Mouse (Mus musculus): Measurements from ENCODE around the gene Pkd2l1. TPM values are rescaled to one million over a fixed set of nuclear protein-coding genes. Genes with fewer than 3 reads are reported as not detected.

Pkd2l1 gene
- polyA plus RNA-seq, 1 experiment = not detected

DNA sequence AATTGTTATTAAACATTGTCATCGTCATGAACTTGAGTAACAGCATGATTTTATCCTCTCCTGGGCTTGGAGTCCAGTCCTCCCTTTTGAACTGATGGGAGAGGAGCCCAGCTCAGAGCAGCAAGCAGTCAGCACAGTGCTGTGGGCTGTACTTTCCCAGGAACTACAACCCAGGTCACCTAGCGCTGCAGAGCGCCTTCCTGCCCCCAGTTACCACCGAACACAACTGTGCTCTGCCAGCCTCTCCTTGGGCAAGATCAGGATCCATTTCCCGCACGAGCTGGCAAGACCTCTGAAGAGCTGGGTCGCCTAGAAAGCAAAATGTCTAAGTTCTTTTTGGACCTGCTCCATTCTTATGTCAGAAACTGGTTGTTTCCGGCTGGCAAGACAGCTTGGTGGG lies 17.4 kb downstream of the Pkd2l1 start:
- no peak overlapping the region for H3K27ac ChIP-seq (ENCODE audit: insufficient read depth, low read length)
- no peaks in the 10 kb centered on the region for H3K4me1 ChIP-seq (ENCODE audit: control insufficient read depth, insufficient read depth, low read length)
- no peak overlapping the region for H3K4me3 ChIP-seq (ENCODE audit: insufficient read depth, low read length)
- no peak for TF ChIP-seq CTCF (IDR thresholded peaks at IDR 0.05; ENCODE audit: borderline replicate concordance, insufficient read depth, low read length)
- TF ChIP-seq POLR2A (IDR thresholded peaks at IDR 0.05; ENCODE audit: low read depth, low read length) = no peak

DNA sequence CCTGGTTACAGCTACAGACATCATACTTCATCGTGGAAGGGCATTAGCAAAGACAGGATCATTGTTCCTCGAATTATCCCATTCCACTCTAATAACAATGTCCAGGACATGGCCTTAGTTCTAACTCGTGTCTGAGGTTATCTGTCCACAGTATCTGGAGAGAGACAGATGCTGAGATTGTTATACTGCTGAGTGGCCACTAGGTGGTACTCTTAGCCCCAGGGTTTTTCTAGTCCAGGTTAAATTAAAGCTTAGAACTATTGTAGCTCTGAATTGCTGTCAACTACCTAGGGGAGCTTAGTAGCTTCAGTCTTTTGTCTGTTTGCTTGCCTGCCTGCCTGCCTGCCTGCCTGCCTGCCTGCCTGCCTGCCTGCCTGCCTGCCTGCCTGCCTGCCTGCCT lies 30.7 kb downstream of the Pkd2l1 start:
- no peak overlapping the region for H3K27ac ChIP-seq (ENCODE audit: insufficient read depth, low read length)
- H3K4me3 ChIP-seq (ENCODE audit: insufficient read depth, low read length) = no peak overlapping the region
- H3K4me1 ChIP-seq (ENCODE audit: control insufficient read depth, insufficient read depth, low read length) = no peaks in the 10 kb centered on the region
- TF ChIP-seq CTCF (IDR thresholded peaks at IDR 0.05; ENCODE audit: borderline replicate concordance, insufficient read depth, low read length) (no peak), POLR2A (IDR thresholded peaks at IDR 0.05; ENCODE audit: low read depth, low read length) (no peak)

DNA sequence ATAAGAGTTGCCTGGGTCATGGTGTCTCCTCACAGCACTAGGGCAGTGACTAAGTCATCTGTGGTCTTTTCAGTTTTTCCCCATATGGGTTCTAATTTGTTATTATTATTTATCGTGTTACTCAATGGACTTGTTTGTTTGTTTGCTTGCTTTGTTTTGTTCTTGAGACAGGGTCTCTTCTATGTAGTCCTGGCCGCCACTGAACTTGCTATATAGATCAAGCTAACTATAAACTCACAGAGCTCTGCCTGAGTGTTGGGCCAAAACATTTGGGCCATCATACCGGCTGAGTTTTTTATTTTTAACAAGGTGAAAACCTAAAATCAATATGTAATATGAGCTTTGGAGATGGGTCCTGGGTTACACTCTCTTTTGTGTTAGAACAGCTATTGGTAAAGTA lies 32.9 kb downstream of the Pkd2l1 start:
- H3K4me3 ChIP-seq (ENCODE audit: insufficient read depth, low read length) = no peak overlapping the region
- H3K4me1 ChIP-seq (ENCODE audit: control insufficient read depth, insufficient read depth, low read length) = no peaks in the 10 kb centered on the region
- H3K27ac ChIP-seq (ENCODE audit: insufficient read depth, low read length) = no peak overlapping the region
- TF ChIP-seq CTCF (IDR thresholded peaks at IDR 0.05; ENCODE audit: borderline replicate concordance, insufficient read depth, low read length) = no peak
- no peak for TF ChIP-seq POLR2A (IDR thresholded peaks at IDR 0.05; ENCODE audit: low read depth, low read length)

DNA sequence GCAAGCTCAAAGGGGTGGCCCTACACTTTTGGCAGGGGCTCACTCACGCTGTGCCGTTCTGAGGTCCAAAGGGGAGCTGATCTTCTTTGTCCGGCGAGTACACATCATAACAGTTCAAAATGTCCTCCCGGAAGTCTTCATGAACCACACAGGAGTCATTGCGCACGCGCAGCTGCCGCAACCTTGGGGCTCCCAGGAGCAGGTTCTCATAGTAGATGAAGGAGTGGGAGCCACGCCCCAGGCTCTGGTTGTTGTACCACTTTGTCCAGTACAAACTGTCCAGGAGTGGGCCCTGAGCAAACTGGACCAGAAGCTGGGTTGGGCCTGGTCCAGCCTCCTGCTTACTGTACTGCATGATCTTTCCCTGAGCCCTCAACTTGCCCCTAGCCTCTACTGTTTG lies 35.2 kb downstream of the Pkd2l1 start:
- TF ChIP-seq POLR2A (IDR thresholded peaks at IDR 0.05; ENCODE audit: low read depth, low read length) = no peak
- no peak for TF ChIP-seq CTCF (IDR thresholded peaks at IDR 0.05; ENCODE audit: borderline replicate concordance, insufficient read depth, low read length)
- H3K4me1 ChIP-seq (ENCODE audit: control insufficient read depth, insufficient read depth, low read length) = no peaks in the 10 kb centered on the region
- no peak overlapping the region for H3K4me3 ChIP-seq (ENCODE audit: insufficient read depth, low read length)
- no peak overlapping the region for H3K27ac ChIP-seq (ENCODE audit: insufficient read depth, low read length)

DNA sequence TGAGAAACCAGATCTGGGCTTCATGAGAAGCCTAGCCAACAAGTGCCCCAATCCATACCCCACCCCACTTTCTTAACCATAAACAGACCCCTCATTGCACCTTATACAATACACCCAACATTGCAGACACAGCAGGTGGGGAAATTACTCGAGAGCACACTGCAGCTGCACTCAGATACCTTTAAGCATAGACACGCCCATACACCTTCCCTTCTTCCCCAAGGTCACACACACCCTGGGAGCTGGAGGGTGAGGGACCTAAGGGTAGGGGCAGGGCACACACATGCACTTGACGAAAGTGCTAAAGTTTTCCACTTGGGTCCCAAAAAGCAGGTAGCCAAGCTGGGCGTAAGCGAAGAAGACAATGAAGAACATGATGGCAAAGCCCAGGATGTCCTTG lies 38.5 kb downstream of the Pkd2l1 start:
- TF ChIP-seq POLR2A (IDR thresholded peaks at IDR 0.05; ENCODE audit: low read depth, low read length) (no peak), CTCF (IDR thresholded peaks at IDR 0.05; ENCODE audit: borderline replicate concordance, insufficient read depth, low read length) (no peak)
- Histone ChIP-seq H3K4me3 (ENCODE audit: insufficient read depth, low read length) (no peak overlapping the region), H3K4me1 (ENCODE audit: control insufficient read depth, insufficient read depth, low read length) (no peaks in the 10 kb centered on the region), H3K27ac (ENCODE audit: insufficient read depth, low read length) (no peak overlapping the region)

DNA sequence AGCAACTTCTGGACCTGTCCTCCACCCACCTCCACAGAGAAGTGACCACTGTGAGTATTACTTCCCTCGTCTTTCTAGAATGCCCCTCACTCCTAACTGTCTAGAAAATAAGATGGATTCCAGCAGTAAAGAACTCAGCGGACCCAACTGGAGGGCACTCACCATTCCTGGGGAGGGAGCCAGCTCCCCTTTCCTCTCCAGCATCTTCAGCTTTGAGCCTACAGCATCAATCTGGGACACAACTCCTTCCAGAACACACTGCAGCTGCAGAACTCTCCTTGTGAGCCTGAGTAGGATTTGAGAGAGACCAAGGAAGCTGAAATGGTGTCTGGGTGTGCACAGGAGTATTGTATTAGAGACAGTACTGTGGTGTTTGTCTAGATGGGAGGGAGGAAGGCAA lies 43.3 kb downstream of the Pkd2l1 start:
- H3K27ac ChIP-seq (ENCODE audit: insufficient read depth, low read length) = no peak overlapping the region
- TF ChIP-seq CTCF (IDR thresholded peaks at IDR 0.05; ENCODE audit: borderline replicate concordance, insufficient read depth, low read length) = no peak
- H3K4me3 ChIP-seq (ENCODE audit: insufficient read depth, low read length) = no peak overlapping the region
- peaks cover 3% of the 10 kb centered on the region; the same call in 1 of the 2 replicates for H3K4me1 ChIP-seq (ENCODE audit: control insufficient read depth, insufficient read depth, low read length)

DNA sequence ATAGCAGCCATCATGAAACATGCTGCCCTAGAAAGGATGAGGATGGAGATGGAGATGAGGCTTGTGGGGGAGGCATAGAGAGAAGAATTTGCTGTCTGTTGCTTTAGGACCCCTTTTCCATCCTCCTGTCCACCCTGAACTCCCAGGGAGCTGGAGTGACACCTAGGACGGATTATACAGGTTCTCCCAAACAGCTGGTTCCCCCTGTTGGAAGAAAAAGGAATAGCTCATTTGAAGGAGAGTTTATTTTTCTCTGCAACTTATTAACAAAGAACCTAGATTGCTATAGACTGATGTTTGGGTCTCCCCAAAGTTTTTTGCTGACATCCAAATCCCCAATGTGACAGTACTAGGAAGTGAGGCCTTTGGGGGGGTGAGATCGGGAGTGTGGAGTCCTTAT lies 43.9 kb downstream of the Pkd2l1 start:
- no peak overlapping the region for H3K27ac ChIP-seq (ENCODE audit: insufficient read depth, low read length)
- H3K4me3 ChIP-seq (ENCODE audit: insufficient read depth, low read length) = no peak overlapping the region
- H3K4me1 ChIP-seq (ENCODE audit: control insufficient read depth, insufficient read depth, low read length) = peaks cover 3% of the 10 kb centered on the region; the same call in 1 of the 2 replicates
- TF ChIP-seq CTCF (IDR thresholded peaks at IDR 0.05; ENCODE audit: borderline replicate concordance, insufficient read depth, low read length) = no peak

DNA sequence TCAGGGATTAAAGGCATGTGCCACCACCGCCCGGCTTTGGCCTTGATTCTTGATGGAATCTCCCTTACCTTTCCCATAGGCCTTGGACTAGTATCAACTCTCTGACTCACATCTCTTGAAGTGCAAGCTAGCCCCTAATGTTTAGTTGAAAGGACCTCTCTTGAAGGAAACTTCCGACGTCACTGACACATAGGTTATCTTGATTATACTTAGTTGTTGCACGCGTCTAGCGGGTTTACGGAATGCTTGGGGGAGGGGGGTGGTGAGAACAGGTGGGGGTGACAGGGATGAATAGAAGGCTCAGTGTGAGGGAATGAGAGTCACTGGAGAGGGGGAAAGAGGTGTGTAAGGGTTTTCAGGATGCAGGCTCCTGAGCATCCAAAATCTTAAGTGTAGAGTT lies 45.3 kb downstream of the Pkd2l1 start:
- no peak overlapping the region for H3K4me3 ChIP-seq (ENCODE audit: insufficient read depth, low read length)
- H3K27ac ChIP-seq (ENCODE audit: insufficient read depth, low read length) = no peak overlapping the region
- H3K4me1 ChIP-seq (ENCODE audit: control insufficient read depth, insufficient read depth, low read length) = peaks cover 3% of the 10 kb centered on the region; the same call in 1 of the 2 replicates
- TF ChIP-seq CTCF (IDR thresholded peaks at IDR 0.05; ENCODE audit: borderline replicate concordance, insufficient read depth, low read length) (no peak), POLR2A (IDR thresholded peaks at IDR 0.05; ENCODE audit: low read depth, low read length) (no peak)

DNA sequence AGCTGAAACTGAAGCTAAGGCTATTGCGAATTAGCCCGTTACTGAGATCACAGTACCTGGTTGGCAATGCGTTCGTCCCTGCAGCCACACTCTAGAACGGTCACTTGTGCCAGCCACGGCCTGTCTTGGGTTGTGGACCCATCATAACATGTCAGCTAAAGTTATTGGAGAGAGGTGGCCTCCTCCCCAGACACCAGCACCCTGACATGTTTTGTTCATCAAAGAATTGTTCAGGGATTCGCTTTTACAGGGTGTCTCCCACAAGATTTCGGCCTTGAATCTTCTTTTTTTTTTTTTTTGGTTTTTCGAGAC lies 45.7 kb downstream of the Pkd2l1 start:
- Histone ChIP-seq H3K27ac (ENCODE audit: insufficient read depth, low read length) (no peak overlapping the region), H3K4me1 (ENCODE audit: control insufficient read depth, insufficient read depth, low read length) (peaks cover 3% of the 10 kb centered on the region; the same call in 1 of the 2 replicates), H3K4me3 (ENCODE audit: insufficient read depth, low read length) (no peak overlapping the region)
- TF ChIP-seq CTCF (IDR thresholded peaks at IDR 0.05; ENCODE audit: borderline replicate concordance, insufficient read depth, low read length) (no peak), POLR2A (IDR thresholded peaks at IDR 0.05; ENCODE audit: low read depth, low read length) (no peak)

DNA sequence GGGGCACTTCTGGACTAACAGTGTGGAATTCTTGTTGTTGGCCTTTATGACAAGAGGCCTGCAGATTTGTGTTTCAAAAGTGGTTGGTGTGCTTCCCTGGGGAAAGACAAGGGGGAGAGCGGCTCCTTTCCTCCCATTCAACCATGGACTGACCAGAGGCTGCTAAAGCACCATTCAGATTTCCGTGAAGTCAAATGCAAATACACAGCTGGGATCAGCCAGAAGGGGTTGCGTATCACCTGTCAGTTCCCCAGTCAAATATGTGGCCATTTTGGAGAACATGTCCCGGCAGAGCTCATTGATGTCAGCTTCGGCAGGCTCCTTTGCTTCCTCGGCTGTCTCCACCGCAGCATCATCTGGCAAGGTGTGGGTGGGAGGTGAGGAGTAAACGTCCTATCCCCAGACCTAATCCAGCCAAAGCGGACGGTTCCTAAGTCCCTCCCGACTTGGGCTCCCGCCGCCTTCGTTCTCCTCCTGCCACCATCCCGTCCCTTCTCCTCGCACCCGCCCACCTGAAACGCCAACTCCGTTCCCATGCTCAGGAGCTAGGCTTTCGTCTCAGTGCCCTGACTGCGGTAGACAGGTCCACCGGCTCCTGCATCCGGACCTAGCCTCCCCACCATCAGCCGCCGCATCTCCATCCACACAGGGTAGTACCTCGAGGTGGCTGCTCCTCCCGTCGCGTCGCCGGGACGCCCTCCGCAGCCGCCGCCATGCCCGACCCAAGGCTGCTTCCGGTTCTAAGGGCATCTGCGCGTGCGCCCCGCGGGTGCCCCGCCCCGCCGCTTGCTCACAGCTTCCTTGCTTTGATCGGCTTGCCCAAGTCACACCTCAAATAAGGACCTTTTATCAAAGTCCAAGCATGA lies 46.3 kb downstream of the Pkd2l1 start, which contains the start of gene Bloc1s2:
Gene Bloc1s2, minus strand, starts transcription at position 745 of the 866 bp plus-strand sequence.
- Histone ChIP-seq H3K4me3 (ENCODE audit: insufficient read depth, low read length) (peak within 1 kb of the TSS; percentile 81), H3K27ac (ENCODE audit: insufficient read depth, low read length) (no peak within 1 kb of the TSS)
- TF ChIP-seq POLR2A (IDR thresholded peaks at IDR 0.05; ENCODE audit: low read depth, low read length) = peak; percentile 81
- no peak for TF ChIP-seq CTCF (IDR thresholded peaks at IDR 0.05; ENCODE audit: borderline replicate concordance, insufficient read depth, low read length)

More for the DNA sequence above, 46.3 kb downstream of the Pkd2l1 start, which contains the start of gene Bloc1s2:
- H3K4me1 ChIP-seq (ENCODE audit: control insufficient read depth, insufficient read depth, low read length) = peaks cover 3% of the 10 kb centered on the region; the same call in 1 of the 2 replicates
